Mouse (Mus musculus): ENCODE measurements around the gene Rsph1.

- TF ChIP-seq CTCF (IDR thresholded peaks at IDR 0.05; ENCODE audit: borderline replicate concordance, control insufficient read depth, extremely low read depth, insufficient read depth, low read length, poor library complexity) = no peak
- no peak for TF ChIP-seq POLR2A (IDR thresholded peaks at IDR 0.05; ENCODE audit: control insufficient read depth, extremely low read depth, insufficient read depth, low read length, poor library complexity)
These were observed 35.5 kb upstream of the Rsph1 start for GRCm38 (mm10) chr17:31312648-31313047.

Measured in thymus, adult 2 months (tissue).